Mouse (Mus musculus): Measurements from ENCODE around the gene Vwa1. TPM values are rescaled to one million over a fixed set of nuclear protein-coding genes. Genes with fewer than 3 reads are reported as not detected.
A peak's percentile ranks its signal among the peaks of the same experiment; 100 is the strongest.

Vwa1 gene
- polyA plus RNA-seq, 1 experiment, result 21.5 TPM

DNA sequence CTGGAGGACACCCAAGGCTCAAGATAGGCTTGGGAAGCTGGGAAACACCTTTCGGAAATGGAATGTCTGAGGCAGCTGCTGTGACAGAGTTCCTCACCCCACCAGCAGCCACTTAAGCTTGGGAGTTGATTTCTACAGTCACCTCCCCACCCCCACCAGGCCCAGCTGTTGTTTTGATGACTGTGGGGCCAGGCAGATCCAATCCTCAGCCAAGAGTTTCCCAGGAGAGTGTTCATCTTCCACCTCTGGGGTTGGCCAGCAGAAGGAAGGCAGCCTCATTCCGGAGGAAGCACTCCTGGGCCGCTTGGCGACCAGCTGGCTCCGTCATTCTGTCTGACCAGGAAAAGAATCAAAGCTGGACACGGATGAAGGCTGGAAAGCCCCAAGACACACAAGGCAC is 6.4 kb upstream of the Vwa1 start:
- H3K4me1 ChIP-seq (ENCODE audit: control insufficient read depth, insufficient read depth, insufficient read length), result peaks cover 5% of the 10 kb centered on the region
- no peak overlapping the region for H3K27ac ChIP-seq (ENCODE audit: insufficient read depth, low read length)
- TF ChIP-seq CTCF (IDR thresholded peaks at IDR 0.05; ENCODE audit: extremely low read depth, insufficient read depth, insufficient read length, insufficient replicate concordance) (no peak), POLR2A (IDR thresholded peaks at IDR 0.05; ENCODE audit: low read depth, low read length) (no peak)
- no peaks in the 10 kb centered on the region for H3K36me3 ChIP-seq (ENCODE audit: control insufficient read depth, insufficient read depth, low read length)
- H3K4me3 ChIP-seq (ENCODE audit: extremely low read depth, insufficient read depth, insufficient read length), result no peak overlapping the region
- peak in 1 of 2 experiments; percentile 3 for DNase-seq (ENCODE audit: low read depth in 1 of 2, low spot score in 2 of 2)
- WGBS, result 65% methylated on average over 6 of the region's 6 CpGs
- H3K27me3 ChIP-seq (ENCODE audit: control insufficient read depth, insufficient read depth, low read length), result peaks cover 2% of the 10 kb centered on the region; the same call in 1 of the 2 replicates

DNA sequence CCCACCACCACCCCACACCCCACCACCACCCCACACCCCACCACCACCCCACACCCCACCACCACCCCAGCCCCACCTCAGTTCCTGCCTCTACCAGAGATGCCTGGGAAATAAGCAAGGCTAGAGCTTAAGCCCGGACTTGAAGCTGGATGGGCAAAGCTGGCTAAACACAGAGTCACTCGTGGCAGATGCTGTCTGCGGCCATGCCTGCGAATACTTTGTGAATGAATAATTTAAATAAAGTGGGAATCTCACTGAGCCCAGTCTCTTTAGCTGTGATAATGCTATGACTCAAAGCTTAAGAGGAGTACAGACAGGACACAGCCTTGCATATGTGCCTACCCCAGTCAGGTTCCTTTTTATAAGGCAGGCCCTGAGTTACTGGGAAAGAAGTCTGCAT is 5.0 kb upstream of the Vwa1 start:
- no peaks in the 10 kb centered on the region for H3K36me3 ChIP-seq (ENCODE audit: control insufficient read depth, insufficient read depth, low read length)
- peaks cover 1% of the 10 kb centered on the region; the same call in 1 of the 2 replicates for H3K27me3 ChIP-seq (ENCODE audit: control insufficient read depth, insufficient read depth, low read length)
- H3K4me3 ChIP-seq (ENCODE audit: extremely low read depth, insufficient read depth, insufficient read length), result no peak overlapping the region
- TF ChIP-seq CTCF (IDR thresholded peaks at IDR 0.05; ENCODE audit: extremely low read depth, insufficient read depth, insufficient read length, insufficient replicate concordance) (no peak), POLR2A (IDR thresholded peaks at IDR 0.05; ENCODE audit: low read depth, low read length) (no peak)
- no peak for DNase-seq (ENCODE audit: low read depth in 1 of 2, low spot score in 2 of 2)
- 84% methylated on average over 4 of the region's 4 CpGs for WGBS
- peaks cover 13% of the 10 kb centered on the region for H3K4me1 ChIP-seq (ENCODE audit: control insufficient read depth, insufficient read depth, insufficient read length)
- no peak overlapping the region for H3K27ac ChIP-seq (ENCODE audit: insufficient read depth, low read length)

DNA sequence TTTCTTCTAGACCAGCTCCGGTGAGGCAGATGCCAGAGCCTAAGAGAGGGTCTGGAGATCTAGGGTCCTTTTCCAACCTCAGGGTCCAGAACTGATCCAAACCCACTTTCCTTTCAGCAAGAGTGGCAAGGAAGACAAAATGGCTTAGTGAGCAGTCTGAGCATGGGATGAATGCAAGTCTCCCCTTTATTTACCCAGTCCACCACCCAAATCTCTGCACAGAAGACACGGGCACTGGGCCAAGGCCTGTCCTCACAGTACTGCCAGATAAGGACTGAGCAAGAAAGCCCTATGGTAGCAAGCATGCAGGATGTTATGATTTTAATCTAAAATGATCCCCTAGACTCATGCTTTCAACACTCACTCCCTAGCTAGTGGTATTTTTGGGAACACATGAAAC is 3.3 kb upstream of the Vwa1 start:
- Histone ChIP-seq H3K4me3 (ENCODE audit: extremely low read depth, insufficient read depth, insufficient read length) (no peak overlapping the region), H3K4me1 (ENCODE audit: control insufficient read depth, insufficient read depth, insufficient read length) (peaks cover 13% of the 10 kb centered on the region), H3K36me3 (ENCODE audit: control insufficient read depth, insufficient read depth, low read length) (no peaks in the 10 kb centered on the region), H3K27me3 (ENCODE audit: control insufficient read depth, insufficient read depth, low read length) (no peaks in the 10 kb centered on the region), H3K27ac (ENCODE audit: insufficient read depth, low read length) (no peak overlapping the region)
- TF ChIP-seq POLR2A (IDR thresholded peaks at IDR 0.05; ENCODE audit: low read depth, low read length), result no peak
- no peak for TF ChIP-seq CTCF (IDR thresholded peaks at IDR 0.05; ENCODE audit: extremely low read depth, insufficient read depth, insufficient read length, insufficient replicate concordance)
- no peak for DNase-seq (ENCODE audit: low read depth in 1 of 2, low spot score in 2 of 2)
- WGBS, result 89% methylated on average over 2 of the region's 2 CpGs

DNA sequence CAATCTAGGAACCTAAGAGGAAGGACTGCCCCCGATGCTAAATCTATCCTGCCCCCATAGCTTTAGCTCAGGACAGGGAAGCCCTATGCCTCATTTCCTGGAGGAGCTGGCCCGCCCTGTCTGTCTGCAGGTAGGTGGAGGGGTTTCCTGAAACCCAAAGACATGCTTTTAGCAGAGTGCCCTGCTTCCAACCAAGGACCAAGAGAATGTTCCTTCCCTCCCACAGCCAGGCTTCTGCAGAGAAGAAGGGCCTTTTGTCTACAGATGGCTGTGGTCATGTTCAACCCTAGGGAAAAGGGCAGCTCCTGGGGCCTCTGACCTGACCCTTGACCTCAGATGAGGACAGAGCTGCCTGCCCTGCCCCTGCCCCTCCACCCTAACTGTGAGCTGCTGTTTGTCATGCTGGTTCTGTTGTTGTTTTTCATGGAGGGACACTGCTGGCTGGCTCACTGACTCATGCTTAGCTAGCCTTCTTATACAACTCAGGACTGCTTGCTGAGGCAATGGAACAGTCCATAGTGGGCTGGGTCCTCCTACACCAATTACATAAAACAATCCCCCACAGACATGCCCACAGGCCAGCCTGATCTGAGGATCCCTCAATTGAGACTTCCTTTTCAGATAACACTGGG is 2.3 kb upstream of the Vwa1 start:
- no peak overlapping the region for H3K4me3 ChIP-seq (ENCODE audit: extremely low read depth, insufficient read depth, insufficient read length)
- no peak for DNase-seq (ENCODE audit: low read depth in 1 of 2, low spot score in 2 of 2)
- peaks cover 13% of the 10 kb centered on the region for H3K4me1 ChIP-seq (ENCODE audit: control insufficient read depth, insufficient read depth, insufficient read length)
- TF ChIP-seq CTCF (IDR thresholded peaks at IDR 0.05; ENCODE audit: extremely low read depth, insufficient read depth, insufficient read length, insufficient replicate concordance), result no peak
- no peak for TF ChIP-seq POLR2A (IDR thresholded peaks at IDR 0.05; ENCODE audit: low read depth, low read length)
- WGBS, result 42% methylated on average over 2 of the region's 2 CpGs
- peak overlapping the region; percentile 31 for H3K27ac ChIP-seq (ENCODE audit: insufficient read depth, low read length)
- H3K27me3 ChIP-seq (ENCODE audit: control insufficient read depth, insufficient read depth, low read length), result no peaks in the 10 kb centered on the region
- H3K36me3 ChIP-seq (ENCODE audit: control insufficient read depth, insufficient read depth, low read length), result no peaks in the 10 kb centered on the region

DNA sequence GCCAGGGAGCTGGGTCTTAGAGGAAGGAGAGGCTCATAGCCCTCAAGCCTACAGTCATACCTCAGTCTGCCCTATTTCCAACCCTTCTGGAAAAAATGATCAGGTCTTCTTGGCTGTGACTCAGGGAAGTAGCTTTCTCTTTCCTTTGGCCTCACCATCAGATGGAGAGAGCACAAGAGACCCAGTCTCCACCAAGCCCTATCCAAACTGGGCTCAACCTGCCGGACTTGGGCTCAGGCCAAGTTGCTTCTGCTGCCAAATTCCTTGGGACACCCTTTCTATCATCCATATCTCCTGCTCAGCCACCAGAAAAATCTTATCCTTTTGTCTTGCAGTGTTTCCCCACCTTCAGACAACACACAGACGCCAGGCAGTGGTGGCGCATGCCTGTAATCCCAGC is 1.4 kb upstream of the Vwa1 start:
- H3K27me3 ChIP-seq (ENCODE audit: control insufficient read depth, insufficient read depth, low read length), result no peaks in the 10 kb centered on the region
- H3K4me1 ChIP-seq (ENCODE audit: control insufficient read depth, insufficient read depth, insufficient read length), result peaks cover 13% of the 10 kb centered on the region
- TF ChIP-seq CTCF (IDR thresholded peaks at IDR 0.05; ENCODE audit: extremely low read depth, insufficient read depth, insufficient read length, insufficient replicate concordance), result no peak
- no peak for TF ChIP-seq POLR2A (IDR thresholded peaks at IDR 0.05; ENCODE audit: low read depth, low read length)
- WGBS, result 80% methylated on average over 3 of the region's 3 CpGs
- H3K27ac ChIP-seq (ENCODE audit: insufficient read depth, low read length), result peak overlapping the region; percentile 9
- no peaks in the 10 kb centered on the region for H3K36me3 ChIP-seq (ENCODE audit: control insufficient read depth, insufficient read depth, low read length)
- DNase-seq (ENCODE audit: low read depth in 1 of 2, low spot score in 2 of 2), result no peak
- H3K4me3 ChIP-seq (ENCODE audit: extremely low read depth, insufficient read depth, insufficient read length), result no peak overlapping the region

DNA sequence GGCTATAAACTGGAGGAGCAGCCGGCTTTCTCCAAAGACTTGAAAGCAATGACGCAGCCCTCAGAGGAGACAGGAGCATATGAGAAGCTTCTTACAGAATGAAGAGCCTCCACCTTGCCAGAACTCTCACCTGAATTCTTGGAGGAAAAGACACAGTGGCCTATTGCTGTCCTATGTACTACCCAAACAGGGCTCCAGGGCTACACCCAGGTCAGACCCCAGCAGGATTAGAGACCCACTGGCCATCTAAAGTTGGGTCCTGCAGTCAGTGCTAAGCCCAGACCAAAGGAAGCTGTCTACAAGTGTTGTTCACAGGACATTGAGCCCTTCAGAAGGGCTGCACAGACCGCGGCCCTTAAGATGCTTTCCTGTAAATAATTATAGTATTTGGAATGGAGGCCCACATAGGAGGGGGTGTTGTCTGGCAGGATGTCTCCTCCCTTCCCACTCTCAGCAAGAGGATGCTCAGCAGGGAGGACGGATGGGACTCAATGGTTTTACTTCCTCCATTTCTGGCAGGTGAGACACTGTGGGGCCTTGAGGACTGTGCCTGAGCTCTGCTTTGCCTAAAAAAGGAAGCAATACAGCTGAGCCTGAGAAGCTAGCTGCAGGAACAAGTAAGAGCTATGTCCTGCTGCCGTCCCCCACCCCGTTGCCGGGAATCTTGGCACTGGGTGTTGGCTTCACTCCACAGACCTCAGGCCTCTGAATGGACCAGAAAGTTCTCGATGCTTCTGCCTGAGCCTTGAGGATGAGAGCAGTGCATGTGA is 658 bp upstream of the Vwa1 start:
- Histone ChIP-seq H3K36me3 (ENCODE audit: control insufficient read depth, insufficient read depth, low read length) (no peaks in the 10 kb centered on the region), H3K27me3 (ENCODE audit: control insufficient read depth, insufficient read depth, low read length) (no peaks in the 10 kb centered on the region), H3K4me1 (ENCODE audit: control insufficient read depth, insufficient read depth, insufficient read length) (peaks cover 17% of the 10 kb centered on the region), H3K4me3 (ENCODE audit: extremely low read depth, insufficient read depth, insufficient read length) (no peak overlapping the region), H3K27ac (ENCODE audit: insufficient read depth, low read length) (peak overlapping the region; percentile 45)
- WGBS, result 24% methylated on average over 9 of the region's 9 CpGs
- peak in 1 of 2 experiments; percentile 38 for DNase-seq (ENCODE audit: low read depth in 1 of 2, low spot score in 2 of 2)
- TF ChIP-seq CTCF (IDR thresholded peaks at IDR 0.05; ENCODE audit: extremely low read depth, insufficient read depth, insufficient read length, insufficient replicate concordance), result no peak
- no peak for TF ChIP-seq POLR2A (IDR thresholded peaks at IDR 0.05; ENCODE audit: low read depth, low read length)

Data from spleen, adult 2 months (tissue).